Mouse (Mus musculus): ENCODE results near the gene Ccdc80. TPM values are rescaled to one million over a fixed set of nuclear protein-coding genes. Genes with fewer than 3 reads are reported as not detected.

Ccdc80 gene
- polyA plus RNA-seq, 1 experiment from 2014 or later = 72.0 TPM

- TF ChIP-seq CTCF (IDR thresholded peaks at IDR 0.05; ENCODE audit: low read depth) = no peak
- no peak overlapping the region for H3K9ac ChIP-seq
- WGBS = 41% methylated on average over 9 of the region's 9 CpGs
- no peak overlapping the region for H3K4me3 ChIP-seq (ENCODE audit: low read depth, low read length)
- no peaks in the 10 kb centered on the region; the same call in 1 of the 2 replicates for H3K36me3 ChIP-seq (ENCODE audit: insufficient read depth)
- DNase-seq (peak; percentile 25), ATAC-seq (ENCODE audit: insufficient read depth) (peak; percentile 80)
- no peak overlapping the region for H3K27ac ChIP-seq (ENCODE audit: low read depth)
- H3K27me3 ChIP-seq (ENCODE audit: insufficient read depth, low read length) = no peaks in the 10 kb centered on the region
- 0 out of 2 replicates have a peak, but pooled peaks cover 8% of the 10 kb centered on the region for H3K4me1 ChIP-seq (ENCODE audit: insufficient read depth)
- H3K9me3 ChIP-seq (ENCODE audit: low read depth, low read length) = no peaks in the 10 kb centered on the region
- no peak overlapping the region for H3K4me2 ChIP-seq
Observed at GRCm38 (mm10) chr16:45124230-45125203, 31.3 kb downstream of the Ccdc80 start.

GRCm38 (mm10) chr16:45127936-45128710, 34.9 kb downstream of the Ccdc80 start:
- no peaks in the 10 kb centered on the region for H3K4me1 ChIP-seq (ENCODE audit: insufficient read depth)
- 84% methylated on average over 2 of the region's 2 CpGs for WGBS
- no peak overlapping the region for H3K4me2 ChIP-seq
- no peak overlapping the region for H3K9ac ChIP-seq
- no peak for ATAC-seq (ENCODE audit: insufficient read depth)
- H3K9me3 ChIP-seq (ENCODE audit: low read depth, low read length) = no peaks in the 10 kb centered on the region
- no peaks in the 10 kb centered on the region; the same call in 1 of the 2 replicates for H3K36me3 ChIP-seq (ENCODE audit: insufficient read depth)
- no peak for DNase-seq
- H3K27ac ChIP-seq (ENCODE audit: low read depth) = no peak overlapping the region
- TF ChIP-seq CTCF (IDR thresholded peaks at IDR 0.05; ENCODE audit: low read depth) = no peak
- no peak overlapping the region for H3K4me3 ChIP-seq (ENCODE audit: low read depth, low read length)
- no peaks in the 10 kb centered on the region for H3K27me3 ChIP-seq (ENCODE audit: insufficient read depth, low read length)

GRCm38 (mm10) chr16:45141711-45142110, 48.5 kb downstream of the Ccdc80 start:
- TF ChIP-seq CTCF (IDR thresholded peaks at IDR 0.05; ENCODE audit: low read depth) = no peak
- H3K27me3 ChIP-seq (ENCODE audit: insufficient read depth, low read length) = no peaks in the 10 kb centered on the region
- H3K4me3 ChIP-seq (ENCODE audit: low read depth, low read length) = no peak overlapping the region
- H3K4me1 ChIP-seq (ENCODE audit: insufficient read depth) = no peaks in the 10 kb centered on the region
- H3K27ac ChIP-seq (ENCODE audit: low read depth) = no peak overlapping the region
- 94% methylated on average over 5 of the region's 5 CpGs for WGBS
- peaks cover 43% of the 10 kb centered on the region for H3K36me3 ChIP-seq (ENCODE audit: insufficient read depth)
- H3K9me3 ChIP-seq (ENCODE audit: low read depth, low read length) = no peaks in the 10 kb centered on the region
- no peak overlapping the region for H3K4me2 ChIP-seq
- no peak overlapping the region for H3K9ac ChIP-seq
- ATAC-seq (ENCODE audit: insufficient read depth) (no peak), DNase-seq (no peak)

- Histone ChIP-seq H3K4me3 (ENCODE audit: low read depth, low read length) (no peak overlapping the region), H3K9ac (no peak overlapping the region), H3K27ac (ENCODE audit: low read depth) (no peak overlapping the region), H3K27me3 (ENCODE audit: insufficient read depth, low read length) (no peaks in the 10 kb centered on the region), H3K9me3 (ENCODE audit: low read depth, low read length) (no peaks in the 10 kb centered on the region), H3K4me1 (ENCODE audit: insufficient read depth) (no peaks in the 10 kb centered on the region), H3K4me2 (no peak overlapping the region), H3K36me3 (ENCODE audit: insufficient read depth) (peaks cover 49% of the 10 kb centered on the region)
- WGBS = 88% methylated on average over 5 of the region's 5 CpGs
- TF ChIP-seq CTCF (IDR thresholded peaks at IDR 0.05; ENCODE audit: low read depth) = peak; percentile 32
- no peak for ATAC-seq (ENCODE audit: insufficient read depth)
- DNase-seq = peak; percentile 20
Observed at GRCm38 (mm10) chr16:45142565-45142964, 49.4 kb downstream of the Ccdc80 start.

- no peaks in the 10 kb centered on the region for H3K9me3 ChIP-seq (ENCODE audit: low read depth, low read length)
- H3K27ac ChIP-seq (ENCODE audit: low read depth) = no peak overlapping the region
- DNase-seq (no peak), ATAC-seq (ENCODE audit: insufficient read depth) (no peak)
- no peaks in the 10 kb centered on the region for H3K4me1 ChIP-seq (ENCODE audit: insufficient read depth)
- H3K9ac ChIP-seq = no peak overlapping the region
- H3K4me2 ChIP-seq = no peak overlapping the region
- H3K36me3 ChIP-seq (ENCODE audit: insufficient read depth) = peaks cover 60% of the 10 kb centered on the region
- no peak overlapping the region for H3K4me3 ChIP-seq (ENCODE audit: low read depth, low read length)
- H3K27me3 ChIP-seq (ENCODE audit: insufficient read depth, low read length) = no peaks in the 10 kb centered on the region
- TF ChIP-seq CTCF (IDR thresholded peaks at IDR 0.05; ENCODE audit: low read depth) = no peak
- WGBS = 76% methylated on average over 6 of the region's 6 CpGs
Observed at GRCm38 (mm10) chr16:45145119-45145518, 51.9 kb downstream of the Ccdc80 start.

GRCm38 (mm10) chr16:45148488-45149082, 55.4 kb downstream of the Ccdc80 start:
- H3K36me3 ChIP-seq (ENCODE audit: insufficient read depth) = peaks cover 53% of the 10 kb centered on the region
- no peak overlapping the region for H3K27ac ChIP-seq (ENCODE audit: low read depth)
- no peaks in the 10 kb centered on the region for H3K27me3 ChIP-seq (ENCODE audit: insufficient read depth, low read length)
- H3K9me3 ChIP-seq (ENCODE audit: low read depth, low read length) = no peaks in the 10 kb centered on the region
- H3K4me2 ChIP-seq = no peak overlapping the region
- H3K4me3 ChIP-seq (ENCODE audit: low read depth, low read length) = no peak overlapping the region
- 92% methylated on average over 10 of the region's 10 CpGs for WGBS
- no peak for DNase-seq
- H3K9ac ChIP-seq = no peak overlapping the region
- no peaks in the 10 kb centered on the region for H3K4me1 ChIP-seq (ENCODE audit: insufficient read depth)
- TF ChIP-seq CTCF (IDR thresholded peaks at IDR 0.05; ENCODE audit: low read depth) = no peak
- ATAC-seq (ENCODE audit: insufficient read depth) = no peak
